Mouse (Mus musculus): ENCODE results near the gene S100a3. TPM values are rescaled to one million over a fixed set of nuclear protein-coding genes. Genes with fewer than 3 reads are reported as not detected.

S100a3 gene
- total RNA-seq (2023), result not detected

DNA sequence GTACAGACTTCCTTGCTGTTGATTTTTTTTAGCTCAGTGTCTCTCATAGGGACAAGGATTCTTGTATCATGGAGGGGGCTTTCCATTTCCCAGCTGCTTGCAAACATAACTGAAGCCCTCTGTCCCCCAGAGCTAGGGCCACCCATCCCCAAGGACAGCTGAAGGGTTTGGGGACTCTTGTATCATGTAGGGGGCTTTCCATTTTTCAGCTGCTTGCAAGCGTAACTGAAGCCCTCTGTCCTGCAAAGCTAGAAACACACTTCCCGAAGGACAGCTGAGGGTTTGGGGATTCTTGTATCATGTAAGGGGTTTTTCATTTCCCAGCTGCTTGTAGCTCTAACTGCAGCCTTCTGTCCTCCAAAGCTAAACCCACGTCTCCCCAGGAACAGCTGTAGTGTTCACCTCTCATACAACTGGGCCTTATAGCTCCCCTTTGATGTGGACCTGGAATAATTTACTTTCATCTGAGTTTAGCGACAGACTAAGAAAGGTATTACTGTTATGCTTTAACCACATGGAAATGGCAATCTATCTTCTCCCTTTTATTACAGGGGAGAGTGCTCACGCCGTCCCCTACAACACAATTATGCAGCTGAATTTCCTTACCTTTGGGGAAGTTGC, at the start of gene S100a3:
Gene S100a3, plus strand, starts transcription at position 571 of the 621 bp plus-strand sequence.

DNA sequence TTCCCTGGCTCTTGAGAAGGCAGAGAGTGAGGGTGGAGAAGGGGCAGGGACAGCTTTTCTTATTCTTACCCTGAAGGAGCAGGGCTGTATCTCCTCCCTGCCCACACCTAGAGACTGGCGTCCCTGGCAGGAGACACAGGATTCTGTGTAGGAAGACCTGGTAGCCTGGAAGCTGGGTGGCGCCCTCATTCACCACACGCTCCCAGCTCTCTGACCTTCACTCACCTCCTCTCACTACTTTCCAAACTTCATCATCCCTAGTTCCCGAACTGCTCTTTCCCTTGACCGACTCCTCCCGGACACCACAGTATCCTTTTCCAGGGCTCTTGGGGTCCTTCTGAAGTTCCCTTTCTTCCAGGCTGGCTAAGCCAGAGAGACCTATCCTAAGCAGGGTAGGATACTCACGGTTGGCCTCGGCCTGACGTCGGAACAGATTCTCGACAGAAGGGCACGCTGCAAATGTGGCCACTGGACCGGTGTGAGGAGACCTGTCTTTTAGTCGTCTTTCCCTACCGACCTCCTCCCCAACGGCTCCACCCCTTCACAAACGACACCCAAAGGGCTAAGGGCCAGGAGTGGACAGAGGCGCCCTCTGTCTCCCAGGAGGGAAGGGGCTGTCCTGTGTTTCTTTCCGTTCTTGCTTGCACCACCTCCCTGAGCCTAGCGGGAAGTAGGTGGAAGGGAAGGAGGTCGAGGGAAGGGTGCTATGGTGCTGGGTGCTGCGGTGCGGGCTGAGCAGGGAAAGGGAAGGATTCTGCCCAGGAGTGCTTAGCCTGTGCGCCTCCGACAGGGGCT, 46.4 kb upstream of the S100a3 start, which contains the start of the genes S100a1 and S100a13:
Gene S100a1, minus strand, starts transcription at position 597 of the 795 bp plus-strand sequence.
Gene S100a13, plus strand, starts transcription at position 640 of the 795 bp plus-strand sequence.

DNA sequence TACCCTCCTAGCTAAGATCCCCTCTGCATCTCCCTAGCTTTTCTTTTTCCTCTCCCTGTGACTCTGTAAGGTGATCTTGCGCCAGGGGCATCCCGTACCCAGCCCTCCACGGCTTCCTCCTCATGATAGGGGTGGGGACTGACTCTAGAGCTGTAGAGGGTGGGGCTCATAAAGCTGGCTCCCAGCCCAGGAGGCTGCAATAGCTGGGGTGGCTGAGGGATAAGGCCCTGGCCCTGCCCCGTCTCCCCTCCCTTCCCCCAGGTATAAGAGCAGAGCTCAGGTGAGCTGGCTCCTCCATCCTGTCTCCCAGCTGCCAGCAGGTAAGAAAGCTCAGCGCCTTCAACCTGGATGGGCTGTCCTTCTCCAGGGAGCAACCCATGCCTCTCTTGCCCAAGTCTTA, 33.8 kb upstream of the S100a3 start, which contains the start of gene S100a14:
Gene S100a14, plus strand, starts transcription at position 277 of the 400 bp plus-strand sequence.

DNA sequence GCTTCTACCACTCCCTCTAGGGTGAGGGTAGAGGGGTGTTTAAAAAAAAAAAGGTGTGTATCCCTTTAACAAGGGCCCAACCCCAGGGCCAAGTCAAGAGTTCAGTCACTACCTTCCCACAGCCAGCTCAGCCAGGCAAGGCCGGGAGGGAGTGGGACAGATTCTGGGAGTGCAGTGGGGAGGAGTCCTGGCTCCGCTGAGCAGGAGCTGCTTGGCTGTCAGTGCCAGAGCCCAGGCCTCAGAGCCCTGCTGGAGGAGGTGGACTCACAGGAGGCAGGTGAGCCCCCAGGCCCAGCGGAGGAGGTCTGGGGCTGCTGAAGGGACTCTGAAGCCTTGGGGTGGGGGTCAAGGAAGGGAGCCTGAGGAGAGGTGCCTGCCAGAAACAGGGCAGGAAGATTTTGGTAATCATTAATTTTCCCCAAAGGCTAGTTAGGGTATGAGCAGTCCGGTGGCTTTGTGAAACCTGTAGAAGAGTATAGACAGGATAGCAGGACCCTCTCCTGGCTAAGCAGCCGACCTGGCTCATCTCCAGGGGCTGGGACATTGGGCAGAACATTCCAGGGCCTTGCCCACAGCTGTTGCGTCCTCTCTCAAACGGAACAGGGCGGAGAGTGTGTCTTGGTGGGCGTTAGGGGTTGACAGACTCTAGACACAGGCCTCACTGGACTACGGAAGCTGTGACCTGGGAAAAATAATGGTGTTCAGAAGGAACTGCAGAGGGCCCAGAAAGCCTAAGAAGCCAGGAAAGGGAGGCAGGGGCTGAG, 23.1 kb upstream of the S100a3 start, which contains the start of gene S100a16:
Gene S100a16, plus strand, starts transcription at position 114 of the 764 bp plus-strand sequence.

DNA sequence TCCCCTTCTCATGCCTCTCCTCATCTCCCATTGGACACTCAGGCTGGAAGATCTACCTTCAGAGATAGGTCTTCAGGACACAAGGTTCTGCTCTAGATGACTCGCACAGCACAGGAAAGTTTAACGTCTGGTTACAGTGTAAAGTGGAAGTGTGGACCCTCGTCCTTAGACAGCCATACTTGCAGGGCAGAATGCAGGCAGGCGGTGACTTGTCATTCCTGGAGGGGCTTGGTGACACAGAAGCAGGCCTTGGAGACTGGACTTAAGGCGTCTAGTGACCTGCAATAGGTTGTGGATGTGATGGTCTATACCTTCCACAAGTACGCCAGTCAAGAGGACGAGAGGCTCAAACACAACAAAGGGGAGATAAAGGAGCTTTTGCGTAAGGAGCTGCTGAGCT, 29.6 kb downstream of the S100a3 start, which contains the start of gene S100a2:
Gene S100a2, plus strand, starts transcription at position 301 of the 400 bp plus-strand sequence.

DNA sequence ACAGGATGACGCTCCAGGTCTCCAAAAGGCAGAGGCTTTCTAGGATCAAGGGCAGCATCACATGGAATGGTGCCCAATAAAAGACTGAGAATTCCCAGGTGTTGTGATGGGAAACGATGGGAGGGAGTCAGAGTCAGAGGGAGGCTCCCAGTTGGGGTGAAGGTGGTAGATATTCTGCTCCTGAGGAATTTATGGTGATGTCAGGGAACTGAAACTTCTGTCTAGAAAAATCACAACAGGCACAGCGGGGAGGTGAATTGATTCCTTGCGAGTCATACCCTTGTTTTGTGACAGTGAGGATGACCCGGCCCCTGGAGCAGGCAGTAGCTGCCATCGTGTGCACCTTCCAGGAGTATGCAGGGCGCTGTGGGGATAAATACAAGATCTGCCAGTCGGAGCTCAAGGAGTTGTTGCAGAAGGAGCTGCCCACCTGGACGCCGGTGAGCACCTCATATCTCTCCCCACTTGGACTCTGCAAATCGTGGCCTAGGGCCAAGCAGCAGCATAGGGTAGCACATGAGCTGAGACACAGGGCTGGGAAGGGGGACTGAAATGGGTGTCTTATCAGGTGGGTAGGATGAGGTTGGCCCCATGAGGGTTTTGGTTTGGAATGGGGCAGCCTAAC, 41.2 kb downstream of the S100a3 start, which contains the start of gene Gm42674:
Gene Gm42674, plus strand, starts transcription at position 419 of the 625 bp plus-strand sequence.

DNA sequence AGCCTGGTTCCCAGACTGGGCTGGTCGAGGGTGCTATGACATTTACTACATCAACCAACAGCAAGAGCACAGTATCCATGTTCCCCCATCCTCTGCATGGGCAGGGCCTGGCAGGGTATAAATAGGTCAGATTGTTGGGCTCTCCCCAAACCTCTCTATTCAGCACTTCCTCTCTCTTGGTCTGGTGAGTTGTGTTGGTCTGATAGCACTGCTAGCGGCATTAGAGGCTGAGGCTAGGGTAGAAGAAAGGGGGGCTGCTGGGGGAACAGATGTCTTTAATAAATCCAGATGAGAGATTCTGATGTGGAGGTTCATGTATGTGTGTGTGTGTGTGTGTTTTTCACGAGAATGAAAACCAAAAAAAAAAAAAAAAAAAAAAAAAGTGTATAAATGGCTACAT, 43.2 kb downstream of the S100a3 start, which contains the start of gene S100a4:
Gene S100a4, plus strand, starts transcription at position 149 of the 400 bp plus-strand sequence.

DNA sequence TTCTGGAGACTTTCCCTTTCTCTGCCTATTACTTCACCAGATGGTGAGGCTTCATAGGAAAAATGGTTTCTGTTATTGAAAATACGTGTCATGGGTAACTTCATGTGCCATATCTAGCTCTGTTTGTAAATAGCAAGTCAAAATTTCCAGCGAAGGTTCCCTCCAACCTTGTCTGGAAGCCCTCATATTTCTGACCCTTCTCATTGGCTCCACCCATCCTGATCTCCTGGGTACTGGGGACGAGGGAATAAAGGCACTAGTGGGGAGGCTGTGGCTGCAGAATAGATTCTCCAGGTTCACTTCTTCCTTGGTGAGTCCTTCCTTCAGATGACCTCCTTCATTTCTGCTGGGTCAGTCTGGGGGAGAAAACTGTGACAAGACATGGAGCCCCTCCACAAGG, 47.8 kb downstream of the S100a3 start, which contains the start of gene S100a5:
Gene S100a5, plus strand, starts transcription at position 301 of the 400 bp plus-strand sequence.

DNA sequence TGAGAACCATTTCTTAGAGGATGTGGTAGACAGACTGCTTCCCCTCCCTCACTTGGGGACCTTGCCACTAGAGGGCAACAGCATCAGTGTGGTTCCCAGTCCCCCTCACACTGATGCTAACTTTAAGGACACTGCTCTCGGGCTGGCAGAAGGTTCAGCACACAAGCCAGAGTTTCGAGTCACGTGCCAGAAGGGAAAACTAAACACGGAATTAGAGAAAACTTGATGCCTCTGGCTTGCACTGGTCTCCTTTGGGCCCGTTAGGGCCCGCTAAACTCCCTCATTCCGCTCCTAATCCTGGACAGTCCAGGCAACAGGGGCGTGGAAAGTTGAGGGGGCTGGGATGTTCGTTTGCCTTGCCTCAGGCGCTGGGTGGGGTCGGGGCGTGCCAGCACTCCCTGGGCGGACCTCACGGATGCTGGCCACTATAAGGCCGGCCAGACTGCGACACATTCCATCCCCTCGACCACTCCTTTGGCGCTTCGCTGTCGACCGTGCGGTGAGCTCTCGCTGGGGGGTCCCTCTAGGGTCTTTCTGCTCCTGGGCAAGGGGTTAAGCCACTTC, 52.4 kb downstream of the S100a3 start, which contains the start of gene S100a6:
Gene S100a6, plus strand, starts transcription at position 155 of the 564 bp plus-strand sequence.

Other genes starting within 250 kb of the S100a3 start
- 1.3 TPM for gene Slc27a3, start 170.6 kb upstream of the S100a3 start, total RNA-seq (2023)
- 52.6 TPM for gene Ints3, start 127.0 kb upstream of the S100a3 start, total RNA-seq (2023)
- 1.6 TPM for gene Npr1, start 94.7 kb upstream of the S100a3 start, total RNA-seq (2023)
- gene Ilf2, start 84.5 kb upstream of the S100a3 start, total RNA-seq (2023), result 84.0 TPM
- gene Snapin, start 69.5 kb upstream of the S100a3 start, total RNA-seq (2023), result 42.1 TPM
- gene Chtop, start 51.1 kb upstream of the S100a3 start, total RNA-seq (2023), result 211 TPM
- 2.2 TPM for gene S100a1, start 46.2 kb upstream of the S100a3 start, total RNA-seq (2023)
- 37.8 TPM for gene S100a13, start 46.1 kb upstream of the S100a3 start, total RNA-seq (2023)
- 1.2 TPM for gene S100a14, start 33.7 kb upstream of the S100a3 start, total RNA-seq (2023)
- 0.71 TPM for gene S100a16, start 23.3 kb upstream of the S100a3 start, total RNA-seq (2023)
- not detected for gene S100a2, start 29.7 kb downstream of the S100a3 start, total RNA-seq (2023)
- not detected for gene Gm42674, start 41.3 kb downstream of the S100a3 start, total RNA-seq (2023)
- 16.8 TPM for gene S100a4, start 43.2 kb downstream of the S100a3 start, total RNA-seq (2023)
- not detected for gene S100a5, start 47.9 kb downstream of the S100a3 start, total RNA-seq (2023)
- gene S100a6, start 52.3 kb downstream of the S100a3 start, total RNA-seq (2023), result 14.4 TPM
- not detected for gene S100a7a, start 93.4 kb downstream of the S100a3 start, total RNA-seq (2023)
- 19.6 TPM for gene S100a8, start 108.4 kb downstream of the S100a3 start, total RNA-seq (2023)
- 18.9 TPM for gene S100a9, start 135.1 kb downstream of the S100a3 start, total RNA-seq (2023)
- not detected for gene Pglyrp4, start 166.3 kb downstream of the S100a3 start, total RNA-seq (2023)
- not detected for gene Gm5849, start 217.3 kb downstream of the S100a3 start, total RNA-seq (2023)

Measured in CD4-positive naive resting alpha-beta T cell, adult 57 days (primary cell).